Mouse (Mus musculus) hindbrain, embryonic 12.5 days (tissue): ENCODE results near the gene Camk2b. TPM values are rescaled to one million over a fixed set of nuclear protein-coding genes. Genes with fewer than 3 reads are reported as not detected.

Experiments
- ATAC-seq: fragments of 200-750 bp; cut with Nextera tagmentation; 2 replicates; pipeline ENCODE4 v1.8.0; 2017; ENCODE audit warnings: moderate TSS enrichment; ENCODE audit not compliant: low FRiP score
- H3K27ac ChIP-seq: fragments of 300-500 bp; sonication (generic); 2 replicates; pipeline ENCODE4 v1.5.1; 2016; ENCODE audit warnings: mild to moderate bottlenecking
- H3K27me3 ChIP-seq: fragments of 300-500 bp; sonication (generic); 2 replicates; pipeline ENCODE4 v1.6.1; 2016; ENCODE audit warnings: mild to moderate bottlenecking
- H3K36me3 ChIP-seq: fragments of 300-500 bp; sonication (generic); 2 replicates; pipeline ENCODE4 v1.6.1; 2016; ENCODE audit warnings: mild to moderate bottlenecking
- H3K4me1 ChIP-seq: fragments of 300-500 bp; sonication (generic); 2 replicates; pipeline ENCODE4 v1.6.1; 2016
- H3K4me2 ChIP-seq: fragments of 300-500 bp; sonication (generic); replicated peaks from 2 replicates; pipeline ENCODE4 v1.6.1; 2016; ENCODE audit warnings: mild to moderate bottlenecking
- H3K4me3 ChIP-seq: fragments of 300-500 bp; sonication (generic); 2 replicates; pipeline ENCODE4 v1.5.1; 2016; ENCODE audit warnings: mild to moderate bottlenecking
- H3K9ac ChIP-seq: fragments of 300-500 bp; sonication (generic); 2 replicates; pipeline ENCODE4 v1.6.1; 2016; ENCODE audit warnings: mild to moderate bottlenecking, moderate library complexity
- H3K9me3 ChIP-seq: fragments of 300-500 bp; sonication (generic); replicated peaks from 2 replicates; pipeline ENCODE4 v1.6.1; 2016; ENCODE audit warnings: mild to moderate bottlenecking
- WGBS: fragments of 180-500 bp; shearing (Covaris S2); methylation state at CpG from one replicate; pipeline ENCODE4 v1.1.7; 2016; 5-methylcytosine and 5-hydroxymethylcytosine counted together
- polyA plus RNA-seq: library from polyadenylated mRNA; unstranded; fragments of >200 nt; fragmentation: Nextera tagmentation; extraction: Ambion mirVana; gene quantifications from 2 replicates; pipeline ENCODE4 v1.2.1, GENCODE M21; 2016

Camk2b gene
- polyA plus RNA-seq, 1 experiment from 2014 or later, result 16.5 TPM

- Histone ChIP-seq H3K4me3 (peak overlapping the region; percentile 58), H3K9ac (peak overlapping the region; percentile 61), H3K9me3 (no peaks in the 10 kb centered on the region), H3K27ac (no peak overlapping the region), H3K27me3 (peaks cover 91% of the 10 kb centered on the region), H3K4me2 (peak overlapping the region; percentile 80), H3K36me3 (no peaks in the 10 kb centered on the region), H3K4me1 (peaks cover 20% of the 10 kb centered on the region)
- 1% methylated on average over 61 of the region's 95 CpGs for WGBS
- ATAC-seq, result peak; percentile 76
Observed at GRCm38 (mm10) chr11:6065551-6066121, 526 bp downstream of the Camk2b start.

DNA sequence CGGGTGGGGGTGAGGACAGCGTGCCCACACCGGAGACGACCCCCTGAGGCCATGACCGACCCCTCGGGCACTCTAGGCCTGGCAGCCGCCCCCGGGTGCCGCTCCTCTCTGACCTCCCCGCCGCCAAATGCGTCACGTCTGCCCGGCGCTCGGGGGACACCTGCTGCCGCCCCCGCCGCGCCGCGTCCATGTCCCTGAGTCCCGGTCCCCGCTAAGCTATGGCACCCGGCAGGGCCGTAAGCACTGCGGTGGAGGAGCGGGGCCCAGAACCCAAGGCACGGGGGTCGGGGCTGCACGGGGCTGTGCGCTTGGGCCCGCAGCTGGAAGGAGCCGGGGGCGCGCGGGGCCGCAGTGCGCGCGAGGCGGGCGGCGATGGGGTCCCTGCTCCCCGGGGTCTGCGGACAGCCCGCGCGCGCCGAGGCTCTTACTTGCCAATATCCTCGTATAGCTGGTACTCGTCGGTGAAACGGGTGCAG is 1.1 kb downstream of the Camk2b start:
- peaks cover 85% of the 10 kb centered on the region for H3K27me3 ChIP-seq
- under 1% methylated on average over 55 of the region's 55 CpGs for WGBS
- H3K4me1 ChIP-seq, result peaks cover 20% of the 10 kb centered on the region
- H3K9me3 ChIP-seq, result no peaks in the 10 kb centered on the region
- H3K4me3 ChIP-seq, result peak overlapping the region; percentile 58
- peak overlapping the region; percentile 80 for H3K4me2 ChIP-seq
- H3K36me3 ChIP-seq, result no peaks in the 10 kb centered on the region
- peak overlapping the region; percentile 61 for H3K9ac ChIP-seq
- ATAC-seq, result peak; percentile 29
- no peak overlapping the region for H3K27ac ChIP-seq

GRCm38 (mm10) chr11:6064215-6065045 is 1.7 kb downstream of the Camk2b start:
- Histone ChIP-seq H3K27me3 (peaks cover 79% of the 10 kb centered on the region), H3K4me1 (peaks cover 20% of the 10 kb centered on the region), H3K27ac (no peak overlapping the region), H3K9ac (peak overlapping the region; percentile 61), H3K36me3 (no peaks in the 10 kb centered on the region), H3K4me2 (peak overlapping the region; percentile 80), H3K4me3 (peak overlapping the region; percentile 58), H3K9me3 (no peaks in the 10 kb centered on the region)
- WGBS, result 6% methylated on average over 30 of the region's 30 CpGs
- ATAC-seq, result no peak

DNA sequence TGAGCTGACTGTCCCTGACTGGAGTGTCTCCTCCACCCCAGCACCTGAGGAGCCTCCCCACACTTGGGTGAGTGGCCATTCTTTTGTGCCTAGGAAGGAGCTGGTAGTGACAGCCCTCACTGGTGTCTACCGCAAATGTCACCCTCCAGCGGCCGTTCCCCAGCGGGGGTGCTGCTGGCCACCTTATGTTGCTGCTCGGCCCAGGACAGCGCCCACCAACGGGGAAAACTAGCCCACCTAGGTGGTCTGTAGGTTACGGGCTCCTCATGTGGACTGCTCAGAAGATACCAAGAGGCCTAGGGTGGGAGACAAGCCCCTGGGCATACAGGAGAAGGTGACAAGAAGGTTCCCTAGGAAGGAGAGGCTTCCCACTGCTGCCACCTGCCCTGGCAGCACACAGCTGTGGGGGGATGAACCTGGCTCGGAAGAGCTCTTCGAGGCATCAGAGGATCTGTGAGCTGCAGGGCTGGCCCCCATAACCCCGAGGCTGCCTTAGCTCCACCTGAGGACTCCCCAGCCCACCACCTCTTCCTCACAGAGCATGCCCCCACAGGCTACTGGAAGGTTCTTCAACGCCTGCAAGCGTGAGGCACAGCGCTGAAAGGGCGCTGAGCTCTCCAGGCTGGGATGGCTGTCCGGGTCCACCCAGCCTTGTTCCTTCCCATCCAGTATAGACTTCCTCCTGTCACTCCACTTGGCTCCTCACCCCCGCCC is 2.5 kb downstream of the Camk2b start:
- peaks cover 20% of the 10 kb centered on the region for H3K4me1 ChIP-seq
- WGBS, result 46% methylated on average over 17 of the region's 17 CpGs
- no peak overlapping the region for H3K27ac ChIP-seq
- no peak overlapping the region for H3K9ac ChIP-seq
- no peaks in the 10 kb centered on the region for H3K36me3 ChIP-seq
- peaks cover 72% of the 10 kb centered on the region for H3K27me3 ChIP-seq
- ATAC-seq, result no peak
- H3K4me3 ChIP-seq, result peak overlapping the region; percentile 58
- peak overlapping the region; percentile 80 for H3K4me2 ChIP-seq
- no peaks in the 10 kb centered on the region for H3K9me3 ChIP-seq

DNA sequence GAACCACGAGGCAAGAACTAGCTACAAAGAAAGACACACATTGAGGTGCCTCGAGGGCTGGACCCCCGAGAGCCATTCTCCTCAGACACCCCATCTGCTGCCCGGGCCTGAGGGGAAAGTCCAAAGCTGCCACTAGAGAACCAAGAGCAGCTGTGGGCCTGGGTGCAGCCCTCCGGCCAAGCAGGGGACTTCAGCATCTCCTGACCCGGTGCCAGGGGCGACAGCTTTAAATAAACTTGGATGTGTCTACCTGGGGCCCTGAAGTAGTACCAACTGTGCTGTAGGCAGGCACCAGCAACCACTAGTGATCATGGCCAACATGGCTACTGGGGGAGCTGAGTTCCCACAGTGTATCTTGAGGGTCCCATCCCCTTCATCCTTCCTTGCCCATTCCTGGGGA is 3.1 kb downstream of the Camk2b start:
- WGBS, result 85% methylated on average over 7 of the region's 7 CpGs
- H3K27me3 ChIP-seq, result peaks cover 66% of the 10 kb centered on the region
- peaks cover 16% of the 10 kb centered on the region for H3K4me1 ChIP-seq
- H3K9ac ChIP-seq, result no peak overlapping the region
- no peaks in the 10 kb centered on the region for H3K36me3 ChIP-seq
- H3K4me2 ChIP-seq, result no peak overlapping the region
- no peak for ATAC-seq
- H3K4me3 ChIP-seq, result no peak overlapping the region
- H3K9me3 ChIP-seq, result no peaks in the 10 kb centered on the region
- no peak overlapping the region for H3K27ac ChIP-seq

DNA sequence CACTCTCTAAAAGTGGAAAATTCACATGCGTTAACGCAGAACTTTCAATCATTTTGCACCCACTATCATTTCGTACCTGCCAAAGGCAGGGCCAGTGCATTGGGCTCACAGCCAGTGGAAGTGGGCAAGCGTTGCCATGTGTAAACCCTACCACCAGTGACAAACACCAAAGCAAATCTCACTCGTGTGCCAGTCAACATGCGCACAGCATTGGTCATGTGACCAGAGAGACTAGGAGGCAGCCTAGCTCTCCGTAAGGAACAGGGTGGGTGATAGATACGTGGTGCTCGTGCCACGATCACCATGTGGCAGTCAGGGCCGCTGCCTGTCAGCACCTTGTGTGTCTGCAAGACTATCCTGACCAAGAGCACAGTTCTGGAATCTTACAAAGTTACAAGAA is 3.8 kb downstream of the Camk2b start:
- Histone ChIP-seq H3K36me3 (no peaks in the 10 kb centered on the region), H3K27me3 (peaks cover 59% of the 10 kb centered on the region), H3K27ac (no peak overlapping the region), H3K4me1 (peaks cover 13% of the 10 kb centered on the region), H3K4me3 (no peak overlapping the region), H3K4me2 (no peak overlapping the region), H3K9ac (no peak overlapping the region), H3K9me3 (no peaks in the 10 kb centered on the region)
- ATAC-seq, result no peak
- WGBS, result 90% methylated on average over 11 of the region's 11 CpGs

DNA sequence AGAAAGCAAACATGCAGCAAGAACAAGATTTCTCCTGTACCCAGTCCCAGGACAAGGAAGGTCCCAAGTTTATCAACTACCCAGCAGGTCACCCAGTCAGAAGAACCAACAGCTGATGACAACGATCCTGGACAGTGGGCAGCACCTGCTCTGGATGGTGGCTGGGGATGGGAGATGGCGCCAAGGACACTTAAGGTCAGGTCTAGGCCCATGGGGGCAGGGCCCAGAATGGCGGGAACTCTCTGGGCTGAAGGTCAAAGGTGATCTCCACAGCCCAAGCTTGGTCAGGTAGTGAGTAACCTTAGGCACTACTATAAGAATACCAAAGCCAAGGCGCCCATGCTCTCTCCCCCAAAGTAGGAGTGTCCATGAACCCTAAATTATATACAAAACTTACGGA is 4.3 kb downstream of the Camk2b start:
- H3K9ac ChIP-seq, result no peak overlapping the region
- H3K4me3 ChIP-seq, result no peak overlapping the region
- peaks cover 13% of the 10 kb centered on the region for H3K4me1 ChIP-seq
- no peak overlapping the region for H3K27ac ChIP-seq
- H3K36me3 ChIP-seq, result no peaks in the 10 kb centered on the region
- H3K4me2 ChIP-seq, result no peak overlapping the region
- peaks cover 55% of the 10 kb centered on the region for H3K27me3 ChIP-seq
- H3K9me3 ChIP-seq, result no peaks in the 10 kb centered on the region
- 82% methylated on average over 5 of the region's 5 CpGs for WGBS
- ATAC-seq, result no peak

GRCm38 (mm10) chr11:6059162-6059561 is 7.0 kb downstream of the Camk2b start:
- H3K9me3 ChIP-seq, result no peaks in the 10 kb centered on the region
- H3K4me1 ChIP-seq, result peaks cover 5% of the 10 kb centered on the region; the same call in 1 of the 2 replicates
- no peak overlapping the region for H3K27ac ChIP-seq
- 91% methylated on average over 10 of the region's 10 CpGs for WGBS
- H3K9ac ChIP-seq, result no peak overlapping the region
- no peak overlapping the region for H3K4me3 ChIP-seq
- peaks cover 28% of the 10 kb centered on the region for H3K27me3 ChIP-seq
- H3K36me3 ChIP-seq, result no peaks in the 10 kb centered on the region
- no peak overlapping the region for H3K4me2 ChIP-seq
- ATAC-seq, result no peak

DNA sequence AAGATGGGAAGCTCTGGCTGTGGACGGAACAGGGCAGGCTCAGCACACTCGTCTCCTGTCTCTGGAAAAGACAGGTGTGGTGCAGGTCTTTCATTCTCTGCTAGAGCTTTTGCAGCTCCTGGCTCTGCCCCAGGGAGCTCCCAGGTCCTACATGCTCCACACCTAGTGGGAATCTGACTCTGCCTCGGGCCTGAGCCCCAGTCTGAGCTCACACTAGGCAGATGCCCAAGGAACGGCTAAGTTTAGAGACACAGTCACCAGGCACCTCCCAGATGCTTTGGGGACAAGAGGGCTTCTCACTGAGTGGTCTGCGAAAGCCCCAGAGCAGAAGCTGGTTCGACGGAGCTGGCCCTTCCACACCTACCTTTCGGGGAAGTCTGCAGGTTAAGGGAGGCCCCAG is 12.8 kb downstream of the Camk2b start:
- no peak for ATAC-seq
- H3K9me3 ChIP-seq, result no peaks in the 10 kb centered on the region
- H3K36me3 ChIP-seq, result no peaks in the 10 kb centered on the region
- H3K27me3 ChIP-seq, result no peaks in the 10 kb centered on the region
- no peak overlapping the region for H3K9ac ChIP-seq
- no peak overlapping the region for H3K27ac ChIP-seq
- H3K4me1 ChIP-seq, result no peaks in the 10 kb centered on the region
- H3K4me3 ChIP-seq, result no peak overlapping the region
- 82% methylated on average over 8 of the region's 8 CpGs for WGBS
- H3K4me2 ChIP-seq, result no peak overlapping the region

- no peaks in the 10 kb centered on the region for H3K4me1 ChIP-seq
- 76% methylated on average over 4 of the region's 4 CpGs for WGBS
- no peaks in the 10 kb centered on the region for H3K27me3 ChIP-seq
- no peak overlapping the region for H3K4me3 ChIP-seq
- no peak overlapping the region for H3K27ac ChIP-seq
- H3K9ac ChIP-seq, result no peak overlapping the region
- no peak overlapping the region for H3K4me2 ChIP-seq
- no peaks in the 10 kb centered on the region for H3K36me3 ChIP-seq
- H3K9me3 ChIP-seq, result no peaks in the 10 kb centered on the region
- no peak for ATAC-seq
Observed at GRCm38 (mm10) chr11:6050066-6050560, 16.0 kb downstream of the Camk2b start.

GRCm38 (mm10) chr11:6048208-6048607 is 18.0 kb downstream of the Camk2b start:
- H3K9ac ChIP-seq, result no peak overlapping the region
- no peak for ATAC-seq
- no peak overlapping the region for H3K27ac ChIP-seq
- H3K9me3 ChIP-seq, result no peaks in the 10 kb centered on the region
- H3K27me3 ChIP-seq, result no peaks in the 10 kb centered on the region
- H3K4me2 ChIP-seq, result no peak overlapping the region
- H3K4me1 ChIP-seq, result no peaks in the 10 kb centered on the region
- 80% methylated on average over 9 of the region's 9 CpGs for WGBS
- no peaks in the 10 kb centered on the region for H3K36me3 ChIP-seq
- no peak overlapping the region for H3K4me3 ChIP-seq

DNA sequence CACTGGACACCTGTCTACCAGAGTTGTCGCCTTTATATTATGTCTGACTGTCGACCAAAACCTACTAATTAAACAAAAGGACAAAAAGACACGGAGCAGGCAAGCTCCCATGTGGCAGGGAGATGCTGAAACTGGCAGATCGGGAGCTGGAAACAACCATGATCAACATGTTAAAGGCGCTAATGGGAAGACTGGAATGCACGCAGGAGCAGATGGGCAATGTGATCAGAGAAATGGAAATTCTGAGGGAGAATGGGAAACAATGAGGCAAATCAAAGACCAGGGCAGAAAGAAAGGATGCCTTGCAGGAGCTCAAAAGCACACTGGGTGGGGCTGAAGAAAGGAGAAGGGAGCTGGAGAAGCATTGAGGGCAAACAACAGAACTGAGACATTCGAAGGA is 27.2 kb downstream of the Camk2b start:
- Histone ChIP-seq H3K27ac (no peak overlapping the region), H3K9me3 (no peaks in the 10 kb centered on the region), H3K36me3 (no peaks in the 10 kb centered on the region), H3K4me2 (no peak overlapping the region), H3K27me3 (no peaks in the 10 kb centered on the region; the same call in 1 of the 2 replicates), H3K9ac (no peak overlapping the region; the same call in 1 of the 2 replicates), H3K4me3 (no peak overlapping the region), H3K4me1 (peaks cover 3% of the 10 kb centered on the region)
- no peak for ATAC-seq
- 39% methylated on average over 7 of the region's 7 CpGs for WGBS
